Mouse (Mus musculus) kidney, adult 2 months (tissue): ENCODE measurements around the gene Wdr46. TPM values are rescaled to one million over a fixed set of nuclear protein-coding genes. Genes with fewer than 3 reads are reported as not detected.
"Not testable (repeated sequence)": the region's sequence is repeated elsewhere in the genome, so short reads cannot be mapped to it uniquely, and the experiment has no call there.

Source experiments
- DNase-seq: peaks from one replicate; pipeline ENCODE4 v3.0.0; 2021
- H3K27ac ChIP-seq: fragments of 200-500 bp; 2 replicates; pipeline ENCODE4 v1.5.1; 2012; ENCODE audit warnings: low read depth, low read length, control low read depth, inconsistent platforms; ENCODE audit not compliant: insufficient read depth
- H3K27me3 ChIP-seq: fragments of 200-500 bp; replicated peaks from 2 replicates; pipeline ENCODE4 v1.6.1; 2012; ENCODE audit warnings: mild to moderate bottlenecking, moderate library complexity, low read length, inconsistent platforms; ENCODE audit not compliant: control insufficient read depth, insufficient read depth
- H3K36me3 ChIP-seq: fragments of 200-500 bp; 2 replicates; pipeline ENCODE4 v1.6.1; 2012; ENCODE audit warnings: mild to moderate bottlenecking, moderate library complexity, low read length, inconsistent platforms; ENCODE audit not compliant: control insufficient read depth, insufficient read depth
- H3K4me1 ChIP-seq: fragments of 200-500 bp; 2 replicates; pipeline ENCODE4 v1.6.1; 2011; ENCODE audit warnings: low read length; ENCODE audit not compliant: control insufficient read depth, insufficient read depth
- H3K4me3 ChIP-seq: fragments of 200-500 bp; 2 replicates; pipeline ENCODE4 v1.5.1; 2011; ENCODE audit warnings: mild to moderate bottlenecking, low read depth, low read length, control low read depth; ENCODE audit not compliant: insufficient read depth
- CTCF ChIP-seq: fragments of 200-500 bp; conservative IDR thresholded peaks from 2 replicates; pipeline ENCODE4 v1.5.1; 2011; ENCODE audit warnings: low read depth, mild to moderate bottlenecking, control low read depth, low read length, moderate library complexity, mixed read lengths; ENCODE audit not compliant: insufficient read depth, insufficient read length
- POLR2A ChIP-seq: fragments of 200-500 bp; IDR thresholded peaks from one replicate; pipeline ENCODE4 v1.6.1; 2011; ENCODE audit warnings: low read depth, low read length, control low read depth
- WGBS: fragments of 180-500 bp; shearing (Covaris S2); methylation state at CpG from one replicate; pipeline ENCODE4 v1.1.7; 2018; 5-methylcytosine and 5-hydroxymethylcytosine counted together
- polyA plus RNA-seq: library from polyadenylated mRNA; depleted of rRNA; stranded (reverse); fragments of >200 nt; gene quantifications from 2 replicates; pipeline ENCODE4 v1.2.3, GENCODE M21; 2012; rRNA removed

Gene Wdr46
- polyA plus RNA-seq, result 15.3 and 16.0 TPM in 2 replicates

DNA sequence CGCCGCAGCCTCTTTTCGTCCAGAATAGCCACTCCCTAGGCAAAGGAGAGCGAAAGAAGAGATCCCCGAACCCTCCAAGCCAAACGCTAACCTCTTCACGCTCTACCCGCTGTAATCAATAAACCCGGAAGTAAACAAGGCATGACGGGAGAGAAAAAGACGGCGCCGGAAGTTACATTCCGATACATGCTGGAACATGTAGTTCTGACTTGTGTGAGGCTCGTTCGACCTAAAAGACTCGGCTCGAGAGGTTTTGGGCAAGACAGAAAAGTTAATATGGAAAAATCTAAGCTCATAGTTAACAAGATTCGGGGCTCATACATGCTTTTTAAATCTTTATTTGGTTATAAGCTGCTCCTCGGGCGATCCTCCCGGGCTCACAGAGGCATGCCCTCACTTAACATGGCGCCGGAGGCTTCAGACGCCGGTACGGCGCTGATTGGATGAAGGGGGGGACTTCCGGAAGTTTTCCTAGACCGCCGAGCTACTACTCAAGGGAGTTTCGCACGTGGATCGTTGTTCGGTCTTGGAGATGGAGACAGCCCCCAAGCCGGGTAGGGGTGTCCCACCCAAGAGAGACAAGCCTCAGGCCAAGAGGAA is at the start of gene Wdr46, which contains the start of gene Pfdn6:
Gene Wdr46 (plus strand): TSS at position 455 of the 600 bp plus-strand sequence.
Gene Pfdn6 (minus strand): TSS at position 138 of the 600 bp plus-strand sequence.
- Histone ChIP-seq H3K4me3 (peak within 1 kb of the TSS; percentile 99), H3K27me3 (no peaks in the 10 kb centered on the region), H3K27ac (peak within 1 kb of the TSS; percentile 79), H3K36me3 (no peaks in the 10 kb centered on the region), H3K4me1 (no peaks in the 10 kb centered on the region)
- no peak for TF ChIP-seq POLR2A
- DNase-seq, result peak; percentile 95
- under 1% methylated on average over 36 of the region's 36 CpGs for WGBS

DNA sequence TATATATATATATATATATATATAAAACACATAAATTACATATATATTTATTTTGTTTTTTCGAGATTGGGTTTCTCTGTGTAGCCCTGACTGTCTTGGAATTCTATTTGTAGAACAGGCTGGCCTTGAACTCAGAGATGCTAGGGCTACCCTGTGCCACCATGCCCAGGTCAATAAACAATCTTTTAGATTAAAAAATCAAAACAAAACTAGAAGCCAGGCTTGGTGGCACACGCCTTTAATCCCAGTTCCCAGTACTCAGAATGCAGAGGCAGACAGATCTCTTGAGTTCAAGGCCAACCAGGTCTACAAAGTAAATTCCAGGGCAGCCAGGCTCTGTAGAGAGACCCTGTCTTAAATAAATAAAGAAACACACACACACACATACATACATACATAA is 49.1 kb upstream of the Wdr46 start:
- no peak for DNase-seq
- TF ChIP-seq POLR2A (no peak), CTCF (no peak)
- Histone ChIP-seq H3K27me3 (no peaks in the 10 kb centered on the region), H3K27ac (no peak overlapping the region), H3K4me1 (no peaks in the 10 kb centered on the region), H3K4me3 (no peak overlapping the region), H3K36me3 (no peaks in the 10 kb centered on the region)
- 47% methylated on average over 2 of the region's 2 CpGs for WGBS

- DNase-seq, H3K27ac ChIP-seq, H3K36me3 ChIP-seq, H3K4me3 ChIP-seq, H3K4me1 ChIP-seq, H3K27me3 ChIP-seq: not testable (repeated sequence)
- 73% methylated on average over 6 of the region's 6 CpGs for WGBS
Measured at GRCm38 (mm10) chr17:33891892-33892291, 48.6 kb upstream of the Wdr46 start.

- TF ChIP-seq CTCF (no peak), POLR2A (no peak)
- whole genome bisulfite sequencing, result 38% methylated on average over 7 of the region's 7 CpGs
- no peak overlapping the region for H3K27ac ChIP-seq
- H3K36me3 ChIP-seq, result no peaks in the 10 kb centered on the region
- DNase-seq, result no peak
- no peaks in the 10 kb centered on the region for H3K27me3 ChIP-seq
- no peaks in the 10 kb centered on the region for H3K4me1 ChIP-seq
- no peak overlapping the region for H3K4me3 ChIP-seq
Measured at GRCm38 (mm10) chr17:33892429-33892828, 48.0 kb upstream of the Wdr46 start.

GRCm38 (mm10) chr17:33893011-33893410 is 47.4 kb upstream of the Wdr46 start:
- not testable (repeated sequence) for H3K4me3 ChIP-seq, H3K4me1 ChIP-seq, H3K36me3 ChIP-seq, H3K27ac ChIP-seq, DNase-seq, H3K27me3 ChIP-seq
- 86% methylated on average over 4 of the region's 4 CpGs for WGBS

GRCm38 (mm10) chr17:33897114-33897794 is 43.2 kb upstream of the Wdr46 start:
- Histone ChIP-seq H3K27me3 (no peaks in the 10 kb centered on the region), H3K4me1 (no peaks in the 10 kb centered on the region), H3K36me3 (no peaks in the 10 kb centered on the region), H3K27ac (no peak overlapping the region), H3K4me3 (no peak overlapping the region)
- peak; percentile 57 for DNase-seq
- 43% methylated on average over 6 of the region's 6 CpGs for WGBS
- TF ChIP-seq POLR2A, result no peak
- peak; percentile 63 for TF ChIP-seq CTCF

- H3K4me1 ChIP-seq, DNase-seq, H3K27ac ChIP-seq, H3K27me3 ChIP-seq, H3K4me3 ChIP-seq, H3K36me3 ChIP-seq: not testable (repeated sequence)
- WGBS, result 84% methylated on average over 4 of the region's 4 CpGs
Measured at GRCm38 (mm10) chr17:33898193-33898592, 42.3 kb upstream of the Wdr46 start.

DNA sequence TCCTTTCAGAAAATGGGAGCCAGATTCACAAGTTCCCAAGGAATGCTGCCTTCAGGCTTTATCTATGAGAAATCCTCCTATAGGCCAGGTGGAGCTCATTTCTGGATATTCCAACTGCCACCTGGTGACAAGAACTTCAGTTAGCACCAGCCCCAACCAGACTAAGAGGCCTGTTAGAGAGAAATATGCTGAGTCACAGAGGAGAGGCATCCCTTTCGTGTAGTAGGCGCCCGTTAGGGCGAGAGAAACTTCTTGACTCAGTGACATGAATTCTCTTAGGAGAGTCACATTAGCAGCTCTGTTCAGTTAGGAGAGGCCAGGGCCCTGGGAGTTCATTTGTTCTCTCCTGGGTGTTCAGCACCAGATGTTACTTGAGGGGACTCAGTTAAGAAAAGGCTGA is 40.8 kb upstream of the Wdr46 start:
- H3K4me1 ChIP-seq, result no peaks in the 10 kb centered on the region
- no peak overlapping the region for H3K27ac ChIP-seq
- DNase-seq, result no peak
- no peak for TF ChIP-seq CTCF
- no peak for TF ChIP-seq POLR2A
- no peak overlapping the region for H3K4me3 ChIP-seq
- H3K27me3 ChIP-seq, result no peaks in the 10 kb centered on the region
- no peaks in the 10 kb centered on the region for H3K36me3 ChIP-seq
- WGBS, result 78% methylated on average over 4 of the region's 4 CpGs
